Mouse (Mus musculus): ENCODE measurements around the gene Ppp3r1.
"Not testable (repeated sequence)": the region's sequence is repeated elsewhere in the genome, so short reads cannot be mapped to it uniquely, and the experiment has no call there.

Ppp3r1 gene

DNA sequence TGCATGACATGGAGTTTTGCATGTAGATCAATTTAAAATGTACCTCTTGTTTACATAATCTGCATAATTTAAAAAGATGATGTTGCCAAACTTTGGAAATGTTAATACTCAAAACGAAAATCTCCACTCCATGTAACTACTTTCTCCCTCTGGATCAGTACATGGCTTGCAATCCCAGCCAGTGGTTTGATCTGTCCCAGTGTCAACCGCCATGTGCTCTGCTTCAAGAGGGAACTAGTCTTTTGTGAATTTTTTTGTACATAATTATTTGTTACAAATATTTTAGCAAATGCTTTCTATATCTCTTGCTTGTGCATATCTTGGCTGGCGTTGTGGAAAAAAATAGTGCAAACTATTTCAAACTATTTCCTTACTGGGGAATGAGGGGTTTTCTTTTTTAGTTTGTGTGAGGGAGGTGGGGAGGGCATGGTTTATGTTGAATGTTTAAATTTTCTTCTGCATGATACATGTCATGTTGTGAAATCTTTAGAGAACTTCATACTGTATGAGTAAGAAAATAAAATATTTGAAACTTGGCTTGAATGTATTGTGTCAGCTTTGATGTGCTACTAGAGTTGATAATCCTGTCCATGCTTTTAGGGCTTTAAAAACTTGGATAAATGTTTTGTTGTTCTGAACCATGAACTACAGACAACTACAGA, 40.9 kb downstream of the Ppp3r1 start:
- no peak for ATAC-seq (ENCODE audit: low TSS enrichment)

DNA sequence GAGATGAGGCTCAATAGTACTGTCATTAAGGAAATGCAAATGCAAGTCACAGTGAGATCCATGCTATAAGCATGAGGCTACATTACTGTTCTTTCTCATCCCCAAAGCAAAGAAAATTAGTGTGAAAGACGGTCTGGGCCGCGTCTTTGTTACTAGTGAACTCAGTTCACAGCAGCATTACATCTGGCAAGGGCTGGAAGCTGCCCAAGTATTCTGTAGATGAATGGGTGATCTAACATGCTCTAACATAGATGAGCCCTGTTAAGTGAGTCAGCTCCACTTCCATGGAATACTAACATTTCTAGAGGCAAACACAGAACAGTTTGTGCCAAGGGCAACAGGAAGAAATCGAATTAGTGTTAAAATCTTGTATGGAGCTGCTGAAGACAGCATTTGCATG, 41.9 kb downstream of the Ppp3r1 start:
- no peak for ATAC-seq (ENCODE audit: low TSS enrichment)

DNA sequence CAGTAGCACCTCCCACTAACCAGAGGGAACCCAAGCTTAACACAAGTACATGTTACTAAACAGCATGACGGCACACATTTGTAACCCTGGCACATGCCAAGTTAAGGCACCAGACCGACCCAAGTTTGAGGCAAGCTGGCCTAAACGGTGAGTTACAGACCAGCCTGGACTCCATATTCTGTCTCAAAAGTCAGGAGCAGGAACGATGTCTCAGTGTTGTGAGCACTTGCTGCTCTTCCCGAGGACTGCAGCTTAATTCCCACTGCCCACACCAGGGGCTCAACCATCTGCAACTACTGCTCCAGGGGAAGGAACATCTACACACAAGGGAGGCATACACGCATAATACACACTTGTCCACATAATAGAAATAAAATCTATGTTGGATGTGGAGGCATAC, 43.4 kb downstream of the Ppp3r1 start:
- peak; percentile 31; the same call in 1 of the 2 replicates for ATAC-seq (ENCODE audit: low TSS enrichment)

- ATAC-seq (ENCODE audit: low TSS enrichment), result peak; percentile 98
These were observed 52.4 kb downstream of the Ppp3r1 start, which contains the start of gene Pno1 for GRCm38 (mm10) chr11:17211258-17212140. TSS of gene Pno1 (minus strand) at chr11:17211568.

GRCm38 (mm10) chr11:17212141-17212495, 53.1 kb downstream of the Ppp3r1 start:
- ATAC-seq (ENCODE audit: low TSS enrichment), result peak; percentile 70

DNA sequence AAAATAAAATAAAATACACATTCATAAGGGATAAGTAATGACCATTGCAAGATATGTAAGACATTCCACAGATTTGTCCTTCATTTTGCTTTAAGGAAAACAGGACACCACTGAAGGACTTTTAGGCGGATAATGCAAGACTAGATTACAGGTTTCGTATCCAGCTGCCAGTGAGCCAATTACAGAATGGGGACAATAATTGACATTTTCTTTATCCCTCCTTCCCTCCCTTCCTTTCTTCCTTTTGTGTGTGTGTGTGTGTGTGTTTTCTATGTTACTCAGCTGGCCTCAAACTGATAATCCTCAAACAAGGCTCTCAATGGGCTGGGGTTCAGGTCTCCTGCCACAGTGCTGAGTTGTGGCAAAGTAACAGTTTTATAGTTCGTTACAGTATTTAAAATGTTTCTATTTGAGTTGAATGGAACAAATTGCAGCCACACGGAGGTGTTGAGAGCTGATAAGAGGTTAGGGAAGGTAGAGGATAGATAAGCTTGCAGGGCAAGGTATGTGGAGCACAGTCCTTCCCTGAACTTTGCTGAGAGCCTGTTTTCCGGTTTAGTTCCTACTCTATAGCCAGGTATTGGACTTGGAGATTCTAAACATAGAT, 53.9 kb downstream of the Ppp3r1 start:
- no peak for ATAC-seq (ENCODE audit: low TSS enrichment)

GRCm38 (mm10) chr11:17215475-17215874, 56.4 kb downstream of the Ppp3r1 start:
- no peak for ATAC-seq (ENCODE audit: low TSS enrichment)

DNA sequence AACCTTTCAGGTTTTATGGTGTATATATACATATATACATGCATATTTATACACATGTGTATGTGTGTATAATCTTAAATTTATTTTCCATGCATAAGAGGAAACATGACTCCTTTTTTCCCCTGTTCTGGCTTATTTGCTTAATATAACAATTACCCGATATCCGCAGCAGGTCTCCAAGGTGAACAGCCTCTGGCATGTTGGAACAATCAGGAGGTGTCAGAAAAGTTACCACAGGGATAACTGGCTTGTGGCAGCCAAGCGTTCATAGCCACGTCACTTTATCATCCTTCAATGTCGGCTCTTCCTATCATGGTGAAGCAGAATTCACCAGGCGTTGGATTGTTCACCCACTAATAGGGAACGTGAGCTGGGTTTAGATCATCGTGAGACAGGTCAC, 62.1 kb downstream of the Ppp3r1 start:
- ATAC-seq (ENCODE audit: low TSS enrichment), result no peak

DNA sequence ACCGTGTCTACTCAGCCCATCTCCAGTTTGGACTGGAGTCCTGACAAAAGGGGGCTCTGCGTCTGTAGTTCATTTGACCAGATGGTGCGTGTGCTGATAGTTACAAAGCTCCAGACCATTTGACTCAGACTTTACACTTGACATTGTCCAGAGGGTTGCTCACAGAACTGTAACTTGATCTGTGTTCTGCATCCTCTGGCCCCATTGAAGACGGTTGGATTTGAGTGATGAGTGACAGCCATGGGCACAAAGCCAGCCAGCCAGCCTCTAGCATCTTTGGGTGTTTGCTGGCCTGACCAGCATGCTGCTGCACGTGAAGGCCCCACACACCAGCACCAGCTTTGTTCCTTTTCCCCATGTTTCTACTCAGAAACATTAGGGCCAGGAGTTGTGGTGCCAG, 73.7 kb downstream of the Ppp3r1 start:
- ATAC-seq (ENCODE audit: low TSS enrichment), result no peak

DNA sequence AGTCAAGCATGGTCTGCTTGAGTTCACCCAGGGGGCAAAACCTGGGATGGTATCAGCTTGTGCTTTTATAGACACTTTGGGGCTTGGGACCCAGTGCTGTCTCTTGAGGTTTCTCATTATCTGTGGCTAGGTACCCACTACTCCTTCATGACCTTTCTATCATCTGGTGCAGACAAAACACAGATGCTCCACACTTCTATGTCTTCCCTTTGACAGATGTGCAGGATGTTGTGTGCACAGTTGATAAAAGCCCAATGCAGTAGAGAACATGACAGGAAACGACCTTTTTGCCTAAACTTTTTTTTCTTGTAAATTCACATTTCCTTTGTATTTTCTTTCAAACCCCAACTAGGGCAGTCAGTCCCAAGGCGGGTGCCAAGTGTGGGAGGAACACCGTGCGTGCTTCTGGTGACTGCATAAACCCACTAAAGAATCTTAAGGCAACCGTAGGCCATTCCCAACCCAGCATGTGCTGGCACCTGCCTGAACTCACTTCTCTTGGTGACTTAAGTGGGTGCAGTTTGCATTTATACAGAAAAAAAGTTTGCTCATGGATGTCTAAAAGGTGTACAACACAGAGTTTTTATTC, 77.5 kb downstream of the Ppp3r1 start:
- ATAC-seq (ENCODE audit: low TSS enrichment), result peak; percentile 96

DNA sequence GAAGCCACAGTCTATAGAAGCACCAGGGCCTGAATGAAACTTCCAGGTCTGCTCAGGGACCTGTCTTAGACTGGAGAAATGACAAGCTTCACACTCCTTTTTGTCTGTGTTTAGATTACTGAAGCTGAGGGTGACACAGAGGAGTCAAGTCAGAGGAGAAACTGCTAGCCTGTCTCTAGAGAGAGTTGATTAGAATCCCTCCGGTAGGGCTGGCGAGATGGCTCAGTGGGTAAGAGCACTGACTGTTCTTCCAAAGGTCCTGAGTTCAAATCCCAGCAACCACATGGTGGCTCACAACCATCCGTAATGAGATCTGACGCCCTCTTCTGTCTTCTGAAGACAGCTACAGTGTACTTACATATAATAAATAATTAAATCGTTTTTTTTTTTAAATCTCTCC, 79.5 kb downstream of the Ppp3r1 start:
- not testable (repeated sequence) for ATAC-seq (ENCODE audit: low TSS enrichment)

- no peak for ATAC-seq (ENCODE audit: low TSS enrichment)
These were observed 89.7 kb downstream of the Ppp3r1 start for GRCm38 (mm10) chr11:17248715-17249114.
